Mouse (Mus musculus): ENCODE measurements around the gene Gm9903. TPM values are rescaled to one million over a fixed set of nuclear protein-coding genes. Genes with fewer than 3 reads are reported as not detected.

Gene Gm9903
- 2.4 and 3.0 TPM in 2 replicates for polyA plus RNA-seq (2015; fragmentation: Nextera tagmentation; extraction: Ambion mirVana)

DNA sequence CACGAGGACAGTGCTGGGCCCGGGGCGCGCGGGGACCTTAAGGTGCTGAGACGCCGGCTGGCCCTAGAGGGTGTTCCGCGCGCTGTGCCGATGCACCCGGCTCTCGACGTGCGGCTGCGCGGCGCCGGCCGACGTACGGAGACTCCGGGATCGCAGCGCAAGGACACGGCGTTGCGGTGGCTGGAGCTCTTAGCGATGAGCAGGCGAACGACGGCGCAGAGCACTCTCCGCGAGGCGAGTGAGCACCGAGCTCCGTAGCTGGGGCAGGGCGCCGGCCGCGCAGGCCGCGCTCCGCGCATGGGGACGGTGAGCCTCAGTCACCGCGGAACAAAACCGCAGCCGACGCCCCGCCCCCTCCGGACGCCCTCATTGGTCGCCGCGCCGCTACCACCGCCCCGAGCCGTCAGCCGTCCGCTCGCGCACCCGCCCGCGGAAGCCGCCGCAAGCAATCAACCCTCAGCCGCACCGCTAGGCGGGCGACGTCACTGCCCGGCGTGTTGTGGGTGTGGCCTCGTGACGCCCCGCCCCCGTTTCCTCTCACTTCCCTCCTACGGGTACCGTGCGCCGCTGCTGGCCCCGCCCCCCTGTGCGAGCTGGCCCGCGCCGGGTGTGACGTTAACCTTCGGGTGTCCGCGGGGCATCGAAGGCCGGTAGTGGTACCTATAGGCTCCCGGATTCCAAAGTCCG, at the start of gene Gm9903, which contains the start of gene Fam53a:
Gm9903 (plus strand) TSS at position 625 of the 687 bp plus-strand sequence.
Fam53a (minus strand) TSS at position 335 of the 687 bp plus-strand sequence.

DNA sequence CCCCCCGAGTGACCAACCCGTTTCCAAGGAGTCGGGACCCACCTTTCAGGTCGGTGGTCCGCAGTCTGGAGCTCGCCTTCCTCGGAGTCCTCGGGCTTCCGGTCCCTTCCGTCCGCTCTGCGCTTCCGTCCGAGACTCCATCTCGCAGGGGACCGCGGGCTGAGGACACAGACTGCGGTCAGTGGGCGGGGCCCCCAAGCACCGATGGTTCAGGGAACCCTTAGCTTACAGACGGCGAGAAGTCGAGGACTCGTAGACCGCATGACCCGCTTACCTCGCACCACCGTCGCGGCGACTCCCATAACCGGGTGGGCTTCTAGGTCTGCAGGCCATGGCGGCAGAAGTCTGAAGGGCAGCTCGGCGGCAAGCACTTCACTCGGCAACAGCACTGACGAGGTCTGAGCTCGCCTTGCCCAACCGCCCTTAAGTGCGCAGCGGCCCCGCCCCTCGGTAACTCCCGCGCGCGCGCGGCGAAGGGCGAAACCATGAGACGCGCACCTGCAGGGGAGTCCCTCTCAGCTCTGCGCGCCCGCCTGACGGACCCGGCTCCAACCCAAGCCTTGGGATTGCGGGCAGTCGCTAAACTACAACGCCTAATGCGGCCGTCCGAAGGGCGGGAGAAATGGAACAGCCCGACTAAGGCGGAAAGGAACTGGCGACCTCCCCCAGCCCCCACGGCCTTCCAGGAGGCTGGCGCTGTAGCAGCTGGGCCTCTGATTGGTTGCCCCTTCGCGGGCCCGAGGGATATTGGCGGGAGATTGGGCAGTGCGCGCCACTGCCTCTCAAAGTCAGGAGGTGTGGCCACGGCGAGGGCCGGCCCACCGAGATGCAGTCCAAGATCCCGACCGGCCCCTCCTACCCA, 22.4 kb downstream of the Gm9903 start, which contains the start of gene Slbp:
Slbp (minus strand) TSS at position 654 of the 862 bp plus-strand sequence.

DNA sequence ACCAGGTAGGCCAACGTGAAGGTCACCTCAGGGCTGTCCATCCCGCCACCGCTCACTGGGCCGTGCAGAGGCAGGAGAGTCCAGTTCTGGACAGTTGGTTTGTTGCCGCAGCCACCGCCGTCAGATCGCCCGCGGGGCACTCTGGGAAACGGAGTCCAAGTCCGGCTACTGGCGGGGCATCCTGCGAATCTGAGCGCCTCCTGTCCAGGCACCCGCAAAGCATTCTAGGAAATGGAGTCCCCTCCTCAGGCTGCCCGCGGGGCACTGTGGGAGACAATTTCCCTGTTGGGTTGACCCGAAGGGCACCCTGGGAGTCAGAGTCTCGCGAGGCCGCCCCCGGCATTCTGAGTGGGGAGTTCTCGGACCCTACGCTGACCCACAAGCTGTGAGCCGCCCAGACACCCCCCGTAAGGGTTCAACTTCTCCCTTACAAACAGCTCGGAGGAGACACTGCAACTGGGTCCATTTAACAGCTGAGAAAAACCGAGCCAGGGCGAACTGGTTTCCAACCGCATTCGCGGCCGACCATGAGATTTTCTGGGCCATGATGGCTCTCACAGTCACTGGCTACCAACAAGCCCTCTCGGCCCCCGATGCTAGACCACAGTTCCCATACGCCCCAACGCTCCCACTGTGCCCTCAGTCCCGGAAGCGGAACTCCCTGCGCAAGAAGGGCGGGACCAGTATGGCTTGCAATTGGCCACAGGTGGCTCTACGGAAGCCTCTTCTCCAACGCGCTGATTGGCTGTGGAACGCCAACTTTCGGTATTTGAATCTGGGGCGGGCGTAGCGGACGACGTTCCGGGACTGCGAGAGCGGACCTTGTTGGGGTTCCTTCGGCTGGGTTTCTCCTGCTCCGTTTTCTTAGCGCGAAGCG, 28.3 kb downstream of the Gm9903 start, which contains the start of the genes Tacc3 and Tmem129:
Tacc3 (plus strand) TSS at position 342 of the 877 bp plus-strand sequence.
Tmem129 (minus strand) TSS at position 630 of the 877 bp plus-strand sequence.

Other genes starting within 250 kb of the Gm9903 start
- gene Nkx1-1, start 195.9 kb upstream of the Gm9903 start, polyA plus RNA-seq (2015; fragmentation: Nextera tagmentation; extraction: Ambion mirVana) = not detected in 2 replicates
- 48.8 and 49.9 TPM in 2 replicates for gene Fam53a, start 290 bp upstream of the Gm9903 start, polyA plus RNA-seq (2015; fragmentation: Nextera tagmentation; extraction: Ambion mirVana)
- 57.1 and 69.1 TPM in 2 replicates for gene Slbp, start 22.6 kb downstream of the Gm9903 start, polyA plus RNA-seq (2015; fragmentation: Nextera tagmentation; extraction: Ambion mirVana)
- gene Tacc3, start 28.2 kb downstream of the Gm9903 start, polyA plus RNA-seq (2015; fragmentation: Nextera tagmentation; extraction: Ambion mirVana) = 38.3 and 40.5 TPM in 2 replicates
- 31.0 and 31.5 TPM in 2 replicates for gene Tmem129, start 28.5 kb downstream of the Gm9903 start, polyA plus RNA-seq (2015; fragmentation: Nextera tagmentation; extraction: Ambion mirVana)
- 0.50 and 1.3 TPM in 2 replicates for gene Fgfr3, start 91.7 kb downstream of the Gm9903 start, polyA plus RNA-seq (2015; fragmentation: Nextera tagmentation; extraction: Ambion mirVana)
- 34.0 and 35.0 TPM in 2 replicates for gene Letm1, start 152.9 kb downstream of the Gm9903 start, polyA plus RNA-seq (2015; fragmentation: Nextera tagmentation; extraction: Ambion mirVana)
- 10.8 and 11.3 TPM in 2 replicates for gene Nsd2, start 190.8 kb downstream of the Gm9903 start, polyA plus RNA-seq (2015; fragmentation: Nextera tagmentation; extraction: Ambion mirVana)

All from skeletal muscle tissue, postnatal 0 days (tissue).